Mouse (Mus musculus): Measurements from ENCODE around the gene Tmem258. TPM values are rescaled to one million over a fixed set of nuclear protein-coding genes. Genes with fewer than 3 reads are reported as not detected.

The Tmem258 gene
- total RNA-seq, 2 experiments from 2014 or later: 90.5 TPM

DNA sequence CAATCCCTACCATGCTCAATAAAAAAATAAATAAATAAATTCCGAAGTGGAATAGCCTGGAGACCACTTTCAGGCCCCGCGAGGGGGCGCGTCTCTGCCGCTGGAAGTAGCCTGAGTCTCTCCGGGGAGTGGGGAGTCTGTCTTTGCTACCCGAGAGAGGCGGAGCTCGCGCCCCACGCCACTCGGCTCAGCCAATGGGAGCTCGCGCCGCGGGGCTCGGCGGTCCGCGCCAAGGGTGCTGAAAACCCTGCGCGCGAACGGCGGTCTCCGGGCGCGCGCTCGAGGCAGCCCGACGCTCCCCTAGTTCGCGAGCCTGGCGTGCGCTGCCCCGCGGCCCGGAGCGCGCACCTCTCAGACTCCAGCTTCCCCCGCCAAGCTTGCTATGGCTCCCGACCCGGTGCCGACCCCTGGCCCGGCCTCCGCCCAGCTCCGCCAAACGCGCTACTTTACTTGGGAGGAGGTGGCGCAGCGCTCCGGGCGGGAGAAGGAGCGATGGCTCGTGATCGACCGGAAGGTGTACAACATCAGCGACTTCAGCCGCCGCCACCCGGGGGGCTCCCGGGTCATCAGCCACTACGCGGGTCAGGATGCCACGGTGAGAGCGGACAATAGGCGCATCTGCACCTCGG is 21.0 kb upstream of the Tmem258 start, which contains the start of gene Fads1:
Gene Fads1, plus strand, starts transcription at position 219 of the 629 bp plus-strand sequence.
- peak; percentile 95 to 98 for DNase-seq (ENCODE audit: extremely low spot score in 1 of 2, low spot score in 2 of 2)
- intact Hi-C loops (cut with DNase I): loop anchor here (1.0 to 5.0 kb wide), 2 partner anchors 81 to 265 kb away; partner anchors contain the start of gene Fads2

DNA sequence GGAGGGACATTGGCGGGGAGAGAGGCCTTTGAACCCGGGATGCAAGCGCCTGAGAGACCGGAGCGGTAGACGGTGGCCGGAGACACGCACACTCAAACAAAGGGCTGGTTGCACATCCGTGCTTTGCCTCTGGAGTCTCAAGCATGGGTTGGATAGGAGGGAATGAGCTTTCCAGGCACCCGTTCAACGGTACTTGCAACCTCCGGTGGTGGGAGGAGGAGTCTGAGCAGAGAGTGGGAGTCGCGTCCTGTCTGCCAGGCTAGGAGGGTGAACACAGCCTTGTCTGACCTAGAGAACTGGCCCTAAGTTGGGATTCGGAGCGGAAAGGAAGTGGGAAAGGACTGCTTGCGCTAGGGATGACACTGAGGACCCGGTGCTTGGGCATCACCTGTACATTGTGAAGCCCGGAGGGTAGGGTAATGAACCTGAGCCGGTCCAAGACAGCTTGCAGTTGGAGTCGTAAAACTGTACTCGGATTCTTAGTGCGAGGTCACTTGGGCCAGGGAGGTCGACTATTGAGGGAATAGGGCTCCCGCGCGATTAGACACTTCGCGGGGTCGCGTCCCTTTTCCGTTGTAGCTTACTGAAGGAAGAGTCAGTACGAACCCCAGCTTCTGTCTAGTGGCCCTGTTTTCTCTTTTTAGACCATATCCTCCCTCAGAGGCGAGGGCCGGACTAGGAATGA is 20.4 kb upstream of the Tmem258 start:
- intact Hi-C loops (cut with DNase I): loop anchor here (1.0 to 5.0 kb wide), 2 partner anchors 82 to 266 kb away; partner anchors contain the start of gene Fads2
- peak; percentile 77 to 87 for DNase-seq (ENCODE audit: extremely low spot score in 1 of 2, low spot score in 2 of 2)

DNA sequence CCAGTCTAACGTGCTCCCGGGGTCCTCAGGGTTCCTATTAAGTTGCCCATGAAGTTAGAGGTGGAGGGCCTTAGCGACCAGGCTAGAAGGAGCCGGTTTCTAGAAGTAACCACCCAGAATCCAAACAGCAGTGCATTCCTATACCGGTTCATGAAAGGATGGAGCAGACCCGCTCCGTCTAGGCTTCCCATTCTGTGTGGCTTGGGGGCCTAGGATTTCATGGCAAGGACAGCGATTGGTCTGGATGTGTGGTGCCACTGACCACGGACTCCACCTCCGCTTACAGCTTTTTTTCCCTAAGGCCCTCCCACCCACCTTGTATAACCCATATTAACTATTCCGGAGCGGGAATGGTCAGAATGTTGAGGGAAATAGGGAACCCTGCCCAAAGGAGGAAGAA is 19.7 kb upstream of the Tmem258 start:
- DNase-seq (ENCODE audit: extremely low spot score in 1 of 2, low spot score in 2 of 2): peak; percentile 66 to 68
- intact Hi-C loops (cut with DNase I): loop anchor here (5.0 kb wide), 1 partner anchor 267 kb away; no protein-coding TSS in a partner anchor

DNA sequence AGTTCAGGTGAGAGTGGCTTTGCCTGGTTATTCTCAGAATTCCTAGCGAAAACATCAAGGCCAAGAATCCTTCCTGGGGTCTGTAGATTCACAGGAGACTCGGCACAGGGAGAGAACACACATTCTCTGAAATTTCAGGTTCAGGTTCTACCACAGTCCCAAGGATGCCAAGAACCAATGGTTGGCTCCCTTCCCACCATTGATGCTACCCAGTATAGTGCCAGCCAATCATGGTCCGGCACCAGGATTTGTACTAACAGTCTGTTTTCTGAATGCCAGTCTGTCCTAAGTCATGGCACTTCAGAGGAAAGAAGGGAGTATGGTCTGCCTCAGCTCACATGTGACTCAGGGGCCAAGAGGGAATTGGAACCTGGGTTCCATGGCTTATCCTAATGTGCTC is 17.9 kb upstream of the Tmem258 start:
- DNase-seq (ENCODE audit: extremely low spot score in 1 of 2, low spot score in 2 of 2): no peak
- intact Hi-C loops (cut with DNase I): no loop called here

DNA sequence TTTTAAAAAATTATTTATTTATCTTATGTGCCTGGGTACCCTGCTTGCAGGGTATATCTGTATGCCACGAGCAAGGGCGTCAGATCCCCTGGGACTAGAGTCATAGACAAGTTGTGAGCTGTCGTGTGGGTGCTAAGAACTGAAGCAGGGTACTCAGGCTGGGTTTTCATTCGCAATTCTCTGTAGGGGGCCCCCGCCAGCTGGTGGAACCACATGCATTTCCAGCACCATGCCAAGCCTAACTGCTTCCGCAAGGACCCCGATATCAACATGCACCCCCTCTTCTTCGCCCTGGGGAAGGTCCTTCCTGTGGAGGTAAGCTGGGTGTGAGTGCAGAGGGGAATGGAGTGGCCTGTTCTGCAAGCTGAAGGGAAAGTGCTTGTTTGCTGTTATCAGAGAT is 17.2 kb upstream of the Tmem258 start:
- no peak for DNase-seq (ENCODE audit: extremely low spot score in 1 of 2, low spot score in 2 of 2)
- intact Hi-C loops (cut with DNase I): no loop called here

DNA sequence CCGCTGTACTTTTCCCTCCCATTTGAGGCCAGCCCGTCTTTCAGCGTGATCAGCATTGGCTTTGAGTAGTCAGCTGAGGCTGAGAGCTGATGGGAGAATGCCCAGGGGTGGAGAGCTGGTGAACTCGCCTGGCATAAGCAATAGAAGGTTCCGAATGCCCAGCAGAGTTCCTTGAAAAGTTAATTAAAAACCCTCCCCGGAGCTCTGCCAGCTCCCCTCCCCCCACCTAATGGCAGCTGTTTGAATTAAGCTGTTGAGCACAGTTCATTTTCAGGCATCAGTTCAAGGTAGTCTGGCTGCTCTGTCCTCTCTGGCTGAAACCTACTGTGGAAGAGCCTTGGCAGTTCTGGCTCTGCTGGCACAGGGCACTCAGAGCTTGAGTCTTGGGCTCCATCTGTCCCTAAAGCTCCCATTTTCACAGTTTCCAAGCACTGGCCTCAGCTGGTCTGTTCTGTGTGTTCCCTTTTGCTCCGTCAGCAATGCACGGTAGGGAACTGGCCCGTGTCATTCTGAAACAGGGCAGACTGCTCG is 15.5 kb upstream of the Tmem258 start:
- DNase-seq (ENCODE audit: extremely low spot score in 1 of 2, low spot score in 2 of 2): peak; percentile 64 to 83
- intact Hi-C loops (cut with DNase I): no loop called here

DNA sequence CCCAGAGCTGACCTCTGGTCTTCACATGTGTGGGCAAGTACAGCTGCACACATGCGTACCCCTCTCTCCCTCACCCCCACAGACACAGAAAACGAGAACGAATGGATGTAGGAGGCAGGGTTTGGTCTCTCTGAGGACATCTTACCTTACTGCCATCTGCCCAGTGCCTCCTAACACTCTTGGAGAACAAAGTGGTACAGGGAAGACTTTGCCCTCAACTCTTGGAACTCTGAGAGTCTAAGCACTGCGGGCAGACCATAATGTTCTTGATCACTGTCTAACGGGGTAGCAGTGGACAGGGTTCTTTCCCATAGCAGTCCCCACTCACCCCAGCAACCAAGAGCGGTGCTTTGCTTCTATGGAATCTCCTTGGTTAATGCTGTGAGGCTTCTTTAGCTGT is 14.8 kb upstream of the Tmem258 start:
- intact Hi-C loops (cut with DNase I): no loop called here
- DNase-seq (ENCODE audit: extremely low spot score in 1 of 2, low spot score in 2 of 2): no peak

DNA sequence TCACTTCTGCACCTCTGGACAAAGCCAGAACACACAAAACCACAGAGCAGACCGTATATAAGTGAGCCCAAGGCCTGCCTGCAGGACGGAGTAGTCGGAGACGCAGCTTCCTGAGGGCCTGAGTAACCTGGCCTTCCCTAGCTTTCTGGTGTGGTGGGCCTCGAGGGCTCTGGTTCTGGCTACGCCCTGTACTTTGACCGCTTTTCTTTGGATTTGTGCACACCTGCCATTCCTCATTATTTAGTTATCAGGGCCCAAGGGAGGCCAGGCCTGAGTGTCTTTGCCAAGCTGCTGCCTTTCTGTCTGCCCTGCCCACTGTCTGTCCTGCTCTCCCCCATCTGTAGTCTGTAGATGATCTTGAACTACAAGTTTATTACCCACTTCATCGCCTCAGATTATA is 13.9 kb upstream of the Tmem258 start:
- intact Hi-C loops (cut with DNase I): loop anchor here (5.0 kb wide), 1 partner anchor 113 kb away; no protein-coding TSS in a partner anchor
- DNase-seq (ENCODE audit: extremely low spot score in 1 of 2, low spot score in 2 of 2): no peak

DNA sequence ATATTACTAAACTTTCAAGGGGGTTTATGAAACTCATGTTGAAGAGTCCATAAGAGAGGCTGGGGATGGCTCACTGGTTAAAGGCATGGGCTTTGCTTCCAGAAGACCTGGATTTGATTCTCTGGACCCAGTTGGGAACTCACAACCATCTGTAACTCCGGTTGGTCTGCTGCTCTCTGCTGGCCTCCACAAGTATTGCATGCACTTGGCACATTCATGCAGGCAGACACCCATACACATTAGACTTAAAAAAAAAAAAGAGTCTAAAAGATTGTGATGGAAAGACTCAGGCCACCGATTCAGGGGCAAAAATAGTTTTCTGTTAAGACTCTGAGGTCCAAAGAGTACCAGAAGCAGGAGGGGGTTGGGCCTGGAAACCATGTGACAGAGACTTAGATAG is 13.0 kb upstream of the Tmem258 start:
- DNase-seq (ENCODE audit: extremely low spot score in 1 of 2, low spot score in 2 of 2): peak; percentile 81 to 82
- intact Hi-C loops (cut with DNase I): loop anchor here (5.0 kb wide), 1 partner anchor 113 kb away; no protein-coding TSS in a partner anchor

DNA sequence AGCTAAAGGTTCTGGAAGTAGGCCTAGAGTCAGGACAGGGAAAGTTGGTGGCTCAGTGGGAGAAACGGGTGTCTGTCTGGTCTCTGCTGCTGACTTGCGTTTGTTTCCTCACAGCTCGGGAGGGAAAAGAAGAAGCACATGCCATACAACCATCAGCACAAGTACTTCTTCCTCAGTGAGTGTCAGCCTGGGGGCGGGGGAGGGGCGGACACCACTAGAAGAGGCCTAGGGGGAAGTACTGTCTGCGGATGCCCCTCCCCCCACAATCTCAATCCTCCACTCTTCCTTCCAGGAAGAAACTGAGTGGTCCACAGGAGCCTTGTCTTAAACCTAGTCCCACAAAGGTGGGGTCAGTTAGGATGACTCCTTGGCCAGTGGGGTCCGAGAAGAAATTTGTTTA is 12.5 kb upstream of the Tmem258 start:
- DNase-seq (ENCODE audit: extremely low spot score in 1 of 2, low spot score in 2 of 2): peak in 1 of 2 experiments; percentile 67
- intact Hi-C loops (cut with DNase I): loop anchor here (5.0 kb wide), 1 partner anchor 114 kb away; no protein-coding TSS in a partner anchor

DNA sequence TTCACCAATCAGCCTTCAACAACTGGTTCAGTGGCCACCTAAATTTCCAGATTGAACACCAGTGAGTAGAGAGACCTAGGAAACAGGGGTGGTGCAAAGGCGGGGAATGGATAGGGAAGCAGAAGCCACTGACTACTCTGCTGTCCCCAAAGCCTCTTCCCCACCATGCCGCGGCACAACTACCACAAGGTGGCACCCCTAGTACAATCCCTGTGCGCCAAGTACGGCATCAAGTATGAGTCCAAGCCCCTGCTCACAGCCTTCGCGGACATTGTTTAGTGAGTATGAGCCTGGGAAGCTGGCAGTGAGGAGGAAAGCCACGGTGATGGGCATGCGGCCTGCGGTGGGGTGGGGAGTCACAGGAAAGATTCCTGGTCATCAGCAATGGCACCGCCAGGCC is 9.5 kb upstream of the Tmem258 start:
- intact Hi-C loops (cut with DNase I): loop anchor here (5.0 kb wide), 1 partner anchor 117 kb away; no protein-coding TSS in a partner anchor
- no peak for DNase-seq (ENCODE audit: extremely low spot score in 1 of 2, low spot score in 2 of 2)

DNA sequence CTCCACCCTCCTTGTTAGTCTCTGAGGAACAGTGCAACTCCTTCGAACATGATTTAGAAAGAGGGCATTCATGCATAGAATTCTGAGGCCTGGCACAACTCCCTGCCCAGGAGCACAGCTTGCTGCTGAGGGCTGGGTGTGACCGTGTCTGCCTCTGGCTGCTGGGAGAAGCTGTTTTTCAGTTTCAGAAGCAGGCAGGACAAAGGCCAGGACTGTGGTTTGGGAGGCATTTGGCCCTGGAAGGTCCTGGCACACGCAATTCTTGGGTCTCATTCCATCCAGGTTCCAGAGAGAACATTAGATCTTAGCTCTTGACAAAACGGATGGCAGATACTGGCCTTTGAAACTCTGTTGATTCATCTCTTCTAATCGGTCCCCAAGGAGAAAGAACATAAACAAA is 8.6 kb upstream of the Tmem258 start:
- intact Hi-C loops (cut with DNase I): loop anchor here (5.0 kb wide), 1 partner anchor 193 kb away; the partner anchor contains the start of genes Best1 and Rab3il1
- DNase-seq (ENCODE audit: extremely low spot score in 1 of 2, low spot score in 2 of 2): no peak

DNA sequence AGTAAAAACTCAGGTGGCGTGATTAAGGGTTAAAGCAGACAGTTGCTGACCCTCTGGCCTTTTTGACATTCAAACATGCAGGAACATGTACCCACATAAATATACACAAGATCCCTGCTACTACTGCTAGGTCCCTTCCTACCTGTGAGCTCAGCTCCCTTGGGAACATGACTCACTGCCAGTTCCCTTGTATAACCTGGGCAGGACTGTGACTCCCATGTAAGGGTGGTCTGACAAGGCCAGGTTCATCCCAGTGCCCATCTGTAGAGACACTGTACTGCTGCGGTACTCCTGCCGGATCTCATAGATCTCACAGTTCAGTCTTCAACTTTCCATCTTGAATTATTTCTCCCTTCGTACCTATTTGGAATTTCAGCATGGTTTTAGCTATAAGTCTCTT is 6.7 kb upstream of the Tmem258 start:
- intact Hi-C loops (cut with DNase I): loop anchor here (5.0 kb wide), 1 partner anchor 195 kb away; the partner anchor contains the start of genes Best1 and Rab3il1
- DNase-seq (ENCODE audit: extremely low spot score in 1 of 2, low spot score in 2 of 2): no peak

DNA sequence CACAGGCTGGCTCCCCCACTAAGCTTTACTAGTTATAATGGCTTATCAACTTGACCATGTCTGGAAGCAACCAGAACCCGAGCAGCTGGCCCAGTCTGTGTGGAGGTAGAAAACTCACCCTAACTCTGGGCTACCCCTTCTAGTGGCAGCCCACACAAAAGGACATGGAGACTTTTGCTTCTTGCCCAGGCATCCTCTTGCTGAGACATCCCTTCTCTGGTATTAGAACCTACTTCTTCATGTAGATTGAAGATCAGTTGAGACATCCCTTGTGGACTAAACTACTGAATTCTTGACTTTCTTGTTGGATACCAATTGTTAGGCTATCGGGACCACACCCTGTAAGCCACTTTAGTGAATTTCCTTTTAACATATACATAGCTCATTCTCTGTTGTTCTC is 5.5 kb upstream of the Tmem258 start:
- no peak for DNase-seq (ENCODE audit: extremely low spot score in 1 of 2, low spot score in 2 of 2)
- intact Hi-C loops (cut with DNase I): loop anchor here (5.0 kb wide), 1 partner anchor 196 kb away; the partner anchor contains the start of genes Best1 and Rab3il1

DNA sequence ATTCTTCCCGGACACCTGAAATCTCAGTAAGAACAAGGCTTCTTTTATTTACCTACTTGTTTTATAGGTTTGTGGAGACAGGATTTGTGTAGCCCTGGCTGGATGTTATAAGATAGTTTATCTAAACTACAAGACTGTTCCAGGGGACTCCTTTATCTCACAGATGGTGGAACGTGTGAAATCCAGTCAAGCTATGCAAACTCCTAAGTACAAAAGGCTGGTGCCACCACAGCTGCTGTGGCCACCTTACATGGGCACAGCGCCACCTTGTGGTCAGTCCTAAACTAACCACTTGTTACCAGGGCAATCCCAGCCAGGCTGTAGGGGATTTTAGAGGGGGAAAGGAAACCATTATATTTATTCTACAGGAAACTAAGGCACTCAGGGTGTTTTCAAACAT is 5.1 kb upstream of the Tmem258 start:
- intact Hi-C loops (cut with DNase I): loop anchor here (5.0 kb wide), 1 partner anchor 196 kb away; the partner anchor contains the start of genes Best1 and Rab3il1
- DNase-seq (ENCODE audit: extremely low spot score in 1 of 2, low spot score in 2 of 2): peak; percentile 71 to 88

DNA sequence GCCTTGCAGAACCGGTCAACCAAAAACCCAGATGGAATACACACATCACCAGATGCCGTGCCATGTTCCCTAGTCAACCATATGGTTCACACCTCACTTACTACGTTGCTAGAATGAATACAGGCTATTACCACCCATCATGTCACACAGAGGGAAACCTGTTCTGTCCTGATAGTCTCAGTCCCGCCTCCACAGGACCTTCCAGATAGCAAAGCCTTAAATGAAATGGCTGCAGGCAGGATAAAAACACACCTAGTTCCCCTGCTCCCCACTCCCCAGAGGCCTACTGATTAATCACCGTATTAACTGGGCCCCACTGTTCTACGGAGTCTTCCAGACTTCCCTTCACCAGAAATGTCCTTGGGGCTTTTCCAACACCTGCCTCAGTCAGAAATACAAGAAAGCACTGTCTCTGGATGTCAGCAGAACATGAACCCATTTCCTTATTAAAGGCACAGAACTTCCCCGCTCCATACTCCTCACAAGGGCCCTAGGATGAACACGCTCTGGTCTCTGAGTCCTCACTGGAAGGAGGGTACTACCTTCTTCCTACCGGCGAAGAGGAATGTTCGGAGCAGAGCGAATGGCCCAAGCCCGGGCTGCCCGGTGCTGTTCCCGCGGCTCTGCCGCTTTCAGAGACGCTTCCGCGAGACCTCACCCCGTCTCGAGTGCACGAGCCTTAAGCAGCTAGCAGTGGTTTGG is 517 bp upstream of the Tmem258 start:
- DNase-seq (ENCODE audit: extremely low spot score in 1 of 2, low spot score in 2 of 2): no peak
- intact Hi-C loops (cut with DNase I): no loop called here

DNA sequence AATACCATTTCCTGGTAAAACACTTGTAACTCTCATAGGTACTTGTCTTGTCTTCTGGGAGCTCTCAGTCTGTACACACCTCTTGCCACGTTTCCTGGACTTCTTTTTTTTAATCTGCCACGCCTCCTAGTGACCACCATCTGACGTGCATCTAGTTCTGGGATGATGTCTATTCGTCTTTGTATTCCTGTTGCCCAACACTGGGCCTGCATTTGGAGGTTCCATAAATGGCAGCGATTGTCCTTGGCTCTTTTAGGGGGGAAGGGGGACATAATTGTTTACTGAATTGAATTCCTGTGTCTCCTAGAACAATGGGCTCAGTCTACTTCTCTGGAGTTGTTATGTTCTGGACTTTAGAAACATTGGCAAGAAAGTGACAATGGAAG is 795 bp downstream of the Tmem258 start:
- intact Hi-C loops (cut with DNase I): no loop called here
- no peak for DNase-seq (ENCODE audit: extremely low spot score in 1 of 2, low spot score in 2 of 2)

DNA sequence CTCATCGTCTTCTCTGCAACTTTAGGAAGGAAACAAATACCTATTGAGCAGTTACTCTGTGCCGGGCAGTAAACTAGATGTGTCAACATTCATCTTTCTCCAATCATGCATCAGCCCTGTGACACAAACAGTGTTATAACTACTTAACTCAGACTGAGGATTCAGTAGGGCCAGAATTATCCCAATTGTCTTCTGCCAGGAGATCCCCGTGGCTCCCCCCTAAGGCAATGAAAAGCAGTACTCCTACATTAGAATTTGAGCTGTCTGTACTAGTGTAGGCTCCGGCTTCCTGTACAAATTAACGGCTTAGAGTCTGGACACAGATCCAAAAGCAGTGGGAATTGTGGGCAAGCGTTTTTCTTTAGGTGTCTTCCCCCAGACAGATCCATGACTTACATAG is 1.2 kb downstream of the Tmem258 start:
- no peak for DNase-seq (ENCODE audit: extremely low spot score in 1 of 2, low spot score in 2 of 2)
- intact Hi-C loops (cut with DNase I): no loop called here

DNA sequence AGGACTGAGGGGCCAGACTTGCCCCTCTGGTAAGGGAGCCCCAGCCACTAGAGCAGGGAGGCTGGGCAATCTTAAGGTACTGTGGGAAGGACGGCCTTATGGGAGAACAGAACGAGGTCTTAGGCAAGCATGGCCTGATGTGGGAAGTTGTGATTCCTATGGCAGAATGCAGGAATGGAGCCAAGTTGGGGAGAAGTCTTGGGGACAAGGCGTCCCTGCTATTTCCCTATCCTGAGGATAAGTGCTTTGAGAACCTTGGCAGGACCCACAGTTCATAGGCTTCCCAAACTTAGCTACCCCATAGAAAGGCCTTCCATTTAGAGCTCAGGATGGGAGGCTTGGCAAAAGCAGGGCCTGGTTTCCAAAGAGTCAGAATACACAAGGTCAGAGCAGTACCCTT is 5.0 kb downstream of the Tmem258 start:
- intact Hi-C loops (cut with DNase I): no loop called here
- DNase-seq (ENCODE audit: extremely low spot score in 1 of 2, low spot score in 2 of 2): no peak
